Mouse (Mus musculus) left cerebral cortex, adult 8-10 months (tissue): Measurements from ENCODE around the gene Bloc1s4. TPM values are rescaled to one million over a fixed set of nuclear protein-coding genes. Genes with fewer than 3 reads are reported as not detected.

Experiments used
- DNase-seq, 2 experiments: peaks; one replicate each; pipeline ENCODE4 v3.0.0; 2022; ENCODE audit warnings: low spot score in 2 of 2
- total RNA-seq, 4 experiments: library from RNA; stranded (reverse); gene quantifications; 2 replicates each; pipeline ENCODE4 v1.2.4; 2022

Bloc1s4 gene
- total RNA-seq, 4 experiments from 2014 or later: 13.5 to 17.0 (median 14.1) TPM

- no peak for DNase-seq
These were observed 28.8 kb downstream of the Bloc1s4 start for GRCm38 (mm10) chr5:36719601-36720000.

GRCm38 (mm10) chr5:36719135-36719534 lies 29.3 kb downstream of the Bloc1s4 start:
- DNase-seq: no peak

- no peak for DNase-seq
These were observed 30.6 kb downstream of the Bloc1s4 start for GRCm38 (mm10) chr5:36717889-36718288.

- no peak for DNase-seq
These were observed 31.6 kb downstream of the Bloc1s4 start for GRCm38 (mm10) chr5:36716816-36717215.

GRCm38 (mm10) chr5:36714832-36715231 lies 33.6 kb downstream of the Bloc1s4 start:
- no peak for DNase-seq

- no peak for DNase-seq
These were observed 34.8 kb downstream of the Bloc1s4 start for GRCm38 (mm10) chr5:36713693-36714092.

GRCm38 (mm10) chr5:36712553-36713534 lies 35.6 kb downstream of the Bloc1s4 start:
- DNase-seq: peak in 1 of 2 experiments; percentile 34

GRCm38 (mm10) chr5:36711863-36712262 lies 36.6 kb downstream of the Bloc1s4 start:
- no peak for DNase-seq

GRCm38 (mm10) chr5:36705792-36706191 lies 42.7 kb downstream of the Bloc1s4 start:
- no peak for DNase-seq

- no peak for DNase-seq
These were observed 43.1 kb downstream of the Bloc1s4 start for GRCm38 (mm10) chr5:36705390-36705789.

GRCm38 (mm10) chr5:36704684-36705083 lies 43.8 kb downstream of the Bloc1s4 start:
- no peak for DNase-seq

- no peak for DNase-seq
These were observed 47.4 kb downstream of the Bloc1s4 start for GRCm38 (mm10) chr5:36700939-36701620.

- no peak for DNase-seq
These were observed 49.8 kb downstream of the Bloc1s4 start for GRCm38 (mm10) chr5:36698689-36699088.

GRCm38 (mm10) chr5:36698067-36698670 lies 50.3 kb downstream of the Bloc1s4 start:
- DNase-seq: no peak

Other genes with a start within 250 kb of the Bloc1s4 start
- 10 to 100 TPM; 64.9 to 68.9 (median 68.0) TPM for gene Tbc1d14, start 155.4 kb downstream of the Bloc1s4 start, total RNA-seq
- 100 to 1,000 TPM in 2 of 4 experiments, 10 to 100 TPM in 2; 91.1 to 114 (median 96.7) TPM for gene D5Ertd579e, start 52.6 kb downstream of the Bloc1s4 start, total RNA-seq
- 100 to 1,000 TPM; 439 to 442 (median 441) TPM for gene Mrfap1, start 48.1 kb upstream of the Bloc1s4 start, total RNA-seq
- gene Man2b2, start 82.0 kb upstream of the Bloc1s4 start, total RNA-seq: 10 to 100 TPM; 33.6 to 46.8 (median 36.7) TPM
- gene Ppp2r2c, start 119.9 kb upstream of the Bloc1s4 start, total RNA-seq: 100 to 1,000 TPM; 388 to 449 (median 430) TPM
- 100 to 1,000 TPM; 134 to 147 (median 139) TPM for gene Wfs1, start 240.6 kb upstream of the Bloc1s4 start, total RNA-seq